Mouse (Mus musculus): Measurements from ENCODE around the gene Zmat5. TPM values are rescaled to one million over a fixed set of nuclear protein-coding genes. Genes with fewer than 3 reads are reported as not detected.
"Not testable (repeated sequence)": the region's sequence is repeated elsewhere in the genome, so short reads cannot be mapped to it uniquely, and the experiment has no call there.

Gene Zmat5
- polyA plus RNA-seq, 1 experiment from 2014 or later = 85.5 TPM

- ATAC-seq (ENCODE audit: low FRiP score) (no peak; the same call in 1 of the 2 replicates), DNase-seq (ENCODE audit: low spot score, missing footprints) (no peak)
- Histone ChIP-seq H3K9me3 (ENCODE audit: control insufficient read depth, low read length) (no peaks in the 10 kb centered on the region), H3K4me2 (peak overlapping the region; percentile 89), H3K36me3 (ENCODE audit: control insufficient read depth, insufficient read depth, low read length) (peaks cover 3% of the 10 kb centered on the region; the same call in 1 of the 2 replicates), H3K27me3 (ENCODE audit: control insufficient read depth, insufficient read depth, low read length) (no peaks in the 10 kb centered on the region), H3K9ac (ENCODE audit: low read length) (peak overlapping the region; percentile 79), H3K4me3 (ENCODE audit: low read depth, low read length) (peak overlapping the region; percentile 70), H3K27ac (ENCODE audit: low read depth, low read length) (no peak overlapping the region), H3K4me1 (ENCODE audit: control insufficient read depth, insufficient read depth, low read length) (peaks cover 9% of the 10 kb centered on the region; the same call in 1 of the 2 replicates)
- WGBS = 6% methylated on average over 12 of the region's 12 CpGs
These were observed 798 bp upstream of the Zmat5 start for GRCm38 (mm10) chr11:4703688-4704071.

DNA sequence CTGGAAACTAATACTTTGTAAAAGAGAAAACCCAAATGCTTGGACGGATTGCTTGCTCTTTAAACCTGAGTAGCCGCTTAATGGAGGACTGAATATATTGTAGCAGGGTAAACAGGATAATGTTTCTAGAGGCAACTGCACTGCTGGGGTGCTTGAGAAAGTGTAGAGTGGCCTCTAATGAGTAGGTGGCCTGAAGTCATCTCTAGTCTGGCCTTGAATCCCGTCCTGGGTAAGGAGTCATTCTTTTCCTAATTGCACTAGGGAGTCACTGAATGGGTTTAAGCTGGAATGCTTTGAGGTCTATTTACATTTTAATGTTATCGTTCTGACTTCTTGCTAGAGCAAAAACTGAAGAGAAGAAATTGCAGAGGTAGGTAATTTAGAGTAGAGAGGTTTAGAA is 700 bp downstream of the Zmat5 start:
- Histone ChIP-seq H3K9ac (ENCODE audit: low read length) (peak overlapping the region; percentile 68), H3K27me3 (ENCODE audit: control insufficient read depth, insufficient read depth, low read length) (no peaks in the 10 kb centered on the region), H3K27ac (ENCODE audit: low read depth, low read length) (no peak overlapping the region), H3K4me3 (ENCODE audit: low read depth, low read length) (peak overlapping the region; percentile 70), H3K36me3 (ENCODE audit: control insufficient read depth, insufficient read depth, low read length) (peaks cover 3% of the 10 kb centered on the region; the same call in 1 of the 2 replicates), H3K4me1 (ENCODE audit: control insufficient read depth, insufficient read depth, low read length) (peaks cover 9% of the 10 kb centered on the region; the same call in 1 of the 2 replicates), H3K4me2 (peak overlapping the region; percentile 89), H3K9me3 (ENCODE audit: control insufficient read depth, low read length) (no peaks in the 10 kb centered on the region)
- DNase-seq (ENCODE audit: low spot score, missing footprints) (peak; percentile 85), ATAC-seq (ENCODE audit: low FRiP score) (no peak)
- 10% methylated on average over 4 of the region's 4 CpGs for WGBS

DNA sequence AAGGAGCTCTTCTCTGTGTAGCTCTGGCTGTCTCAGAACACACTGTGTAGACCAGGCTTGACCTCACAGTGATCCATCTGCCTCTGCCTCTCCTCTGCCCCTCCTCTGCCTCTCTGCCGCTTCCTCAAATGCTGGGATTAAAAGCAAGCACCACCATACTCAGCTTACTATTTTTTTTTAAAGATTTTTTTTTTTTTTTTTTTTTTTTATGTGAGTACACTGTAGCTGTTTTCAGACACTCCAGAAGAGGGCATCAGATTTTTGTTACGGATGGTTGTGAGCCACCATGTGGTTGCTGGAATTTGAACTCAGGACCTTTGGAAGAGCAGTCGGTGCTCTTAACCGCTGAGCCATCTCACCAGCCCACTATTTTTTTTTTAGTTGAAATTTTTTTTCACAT is 5.7 kb downstream of the Zmat5 start:
- H3K36me3 ChIP-seq (ENCODE audit: control insufficient read depth, insufficient read depth, low read length); H3K9me3 ChIP-seq (ENCODE audit: control insufficient read depth, low read length); H3K27ac ChIP-seq (ENCODE audit: low read depth, low read length); H3K9ac ChIP-seq (ENCODE audit: low read length); H3K4me3 ChIP-seq (ENCODE audit: low read depth, low read length); DNase-seq (ENCODE audit: low spot score, missing footprints); ATAC-seq (ENCODE audit: low FRiP score); H3K4me1 ChIP-seq (ENCODE audit: control insufficient read depth, insufficient read depth, low read length); H3K27me3 ChIP-seq (ENCODE audit: control insufficient read depth, insufficient read depth, low read length); H3K4me2 ChIP-seq: not testable (repeated sequence)
- WGBS = 90% methylated on average over 4 of the region's 4 CpGs

DNA sequence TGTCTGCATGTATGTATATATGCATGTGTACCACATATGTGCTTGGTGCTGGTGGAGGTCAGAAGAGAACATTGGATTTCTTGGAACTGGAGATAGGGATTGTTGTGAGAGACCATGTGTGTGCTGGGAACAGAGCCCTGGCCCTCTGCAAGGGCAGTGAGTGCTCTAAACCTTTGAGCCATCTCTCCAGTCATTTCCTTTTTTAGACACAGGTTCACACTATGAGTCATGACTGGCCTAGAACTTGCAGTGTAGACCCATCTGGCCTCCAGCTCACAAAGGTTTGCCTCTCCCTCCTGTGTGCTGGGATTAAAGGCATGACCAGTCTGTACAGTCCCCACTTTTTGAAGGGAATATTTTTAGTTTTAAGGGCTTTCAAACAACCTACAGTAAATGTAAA is 8.3 kb downstream of the Zmat5 start:
- ATAC-seq (ENCODE audit: low FRiP score) (no peak), DNase-seq (ENCODE audit: low spot score, missing footprints) (no peak)
- H3K4me3 ChIP-seq (ENCODE audit: low read depth, low read length) = no peak overlapping the region
- no peaks in the 10 kb centered on the region for H3K27me3 ChIP-seq (ENCODE audit: control insufficient read depth, insufficient read depth, low read length)
- no peaks in the 10 kb centered on the region for H3K4me1 ChIP-seq (ENCODE audit: control insufficient read depth, insufficient read depth, low read length)
- no peaks in the 10 kb centered on the region for H3K9me3 ChIP-seq (ENCODE audit: control insufficient read depth, low read length)
- no peak overlapping the region for H3K9ac ChIP-seq (ENCODE audit: low read length)
- H3K36me3 ChIP-seq (ENCODE audit: control insufficient read depth, insufficient read depth, low read length) = no peaks in the 10 kb centered on the region
- no peak overlapping the region for H3K4me2 ChIP-seq
- H3K27ac ChIP-seq (ENCODE audit: low read depth, low read length) = no peak overlapping the region

GRCm38 (mm10) chr11:4714727-4715126 is 10.2 kb downstream of the Zmat5 start:
- H3K4me3 ChIP-seq (ENCODE audit: low read depth, low read length) = no peak overlapping the region
- no peak overlapping the region for H3K9ac ChIP-seq (ENCODE audit: low read length)

DNA sequence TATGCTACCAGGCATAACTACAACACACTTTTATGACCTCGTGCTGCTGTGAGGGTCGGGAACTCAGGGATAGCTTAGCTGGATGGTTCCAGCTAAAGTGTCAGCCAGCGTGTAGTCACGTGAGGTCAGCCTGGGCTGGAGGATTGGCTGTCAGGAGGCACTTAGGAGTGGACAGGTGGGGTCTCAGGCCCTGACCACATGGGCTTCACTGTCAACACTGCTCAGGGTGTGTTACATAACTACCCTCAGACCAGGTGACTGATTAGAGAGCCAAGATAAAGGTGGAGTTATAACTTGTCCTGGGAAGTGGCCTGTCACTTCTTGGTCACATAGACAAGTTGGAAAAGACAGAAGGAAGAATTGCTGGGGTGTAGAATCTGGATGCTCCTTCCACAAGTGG is 11.1 kb downstream of the Zmat5 start:
- no peak overlapping the region for H3K9ac ChIP-seq (ENCODE audit: low read length)
- WGBS = 93% methylated on average over 4 of the region's 4 CpGs
- H3K4me3 ChIP-seq (ENCODE audit: low read depth, low read length) = no peak overlapping the region
- ATAC-seq (ENCODE audit: low FRiP score) (no peak), DNase-seq (ENCODE audit: low spot score, missing footprints) (no peak)
- H3K27ac ChIP-seq (ENCODE audit: low read depth, low read length) = no peak overlapping the region
- H3K4me1 ChIP-seq (ENCODE audit: control insufficient read depth, insufficient read depth, low read length) = no peaks in the 10 kb centered on the region
- H3K9me3 ChIP-seq (ENCODE audit: control insufficient read depth, low read length) = no peaks in the 10 kb centered on the region
- no peak overlapping the region for H3K4me2 ChIP-seq
- no peaks in the 10 kb centered on the region for H3K36me3 ChIP-seq (ENCODE audit: control insufficient read depth, insufficient read depth, low read length)
- no peaks in the 10 kb centered on the region for H3K27me3 ChIP-seq (ENCODE audit: control insufficient read depth, insufficient read depth, low read length)

More at GRCm38 (mm10) chr11:4714727-4715126, 10.2 kb downstream of the Zmat5 start:
- Histone ChIP-seq H3K4me1 (ENCODE audit: control insufficient read depth, insufficient read depth, low read length) (no peaks in the 10 kb centered on the region), H3K27ac (ENCODE audit: low read depth, low read length) (no peak overlapping the region), H3K36me3 (ENCODE audit: control insufficient read depth, insufficient read depth, low read length) (no peaks in the 10 kb centered on the region), H3K9me3 (ENCODE audit: control insufficient read depth, low read length) (no peaks in the 10 kb centered on the region), H3K27me3 (ENCODE audit: control insufficient read depth, insufficient read depth, low read length) (no peaks in the 10 kb centered on the region), H3K4me2 (no peak overlapping the region)
- no peak for DNase-seq (ENCODE audit: low spot score, missing footprints)
- ATAC-seq (ENCODE audit: low FRiP score) = no peak
- WGBS = 91% methylated on average over 4 of the region's 4 CpGs

DNA sequence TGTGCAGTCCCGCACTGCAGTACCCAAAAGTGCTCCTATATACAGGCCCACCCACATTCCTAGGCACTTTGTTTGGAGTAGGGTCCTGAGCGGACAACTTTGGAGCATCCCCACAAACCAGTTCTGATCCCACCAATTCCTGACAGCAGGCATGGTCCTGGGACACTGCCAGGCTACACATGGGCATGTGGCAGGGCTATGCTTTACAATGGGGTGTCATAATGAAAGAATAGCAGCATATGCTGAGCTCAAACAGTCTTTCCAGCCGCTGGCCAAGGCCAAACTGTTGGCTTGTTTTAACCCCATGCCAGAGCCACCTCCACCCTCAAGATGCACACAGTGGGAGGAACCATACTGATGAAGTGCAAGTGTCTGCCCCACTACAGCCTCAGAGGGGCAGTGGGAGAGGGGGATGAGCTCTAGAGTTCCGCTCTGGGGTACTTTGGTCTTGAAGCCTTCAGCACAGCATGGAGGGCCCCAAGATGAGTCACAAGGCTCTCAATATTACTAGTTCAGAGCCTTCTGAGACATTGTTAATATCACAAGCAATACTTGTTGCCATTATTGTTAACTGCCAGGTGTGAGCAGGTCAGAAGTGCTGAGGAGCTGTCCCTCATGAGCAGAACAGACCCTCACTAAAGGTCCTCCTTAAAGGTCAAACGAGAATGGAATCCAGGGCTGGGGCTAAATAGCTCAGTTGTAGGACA is 12.2 kb downstream of the Zmat5 start:
- H3K27ac ChIP-seq (ENCODE audit: low read depth, low read length) = no peak overlapping the region
- DNase-seq (ENCODE audit: low spot score, missing footprints) (no peak), ATAC-seq (ENCODE audit: low FRiP score) (no peak)
- H3K9me3 ChIP-seq (ENCODE audit: control insufficient read depth, low read length) = no peaks in the 10 kb centered on the region
- no peaks in the 10 kb centered on the region for H3K4me1 ChIP-seq (ENCODE audit: control insufficient read depth, insufficient read depth, low read length)
- no peaks in the 10 kb centered on the region for H3K27me3 ChIP-seq (ENCODE audit: control insufficient read depth, insufficient read depth, low read length)
- no peak overlapping the region for H3K4me2 ChIP-seq
- H3K4me3 ChIP-seq (ENCODE audit: low read depth, low read length) = no peak overlapping the region
- H3K36me3 ChIP-seq (ENCODE audit: control insufficient read depth, insufficient read depth, low read length) = no peaks in the 10 kb centered on the region
- whole genome bisulfite sequencing = 93% methylated on average over 5 of the region's 5 CpGs
- H3K9ac ChIP-seq (ENCODE audit: low read length) = no peak overlapping the region

DNA sequence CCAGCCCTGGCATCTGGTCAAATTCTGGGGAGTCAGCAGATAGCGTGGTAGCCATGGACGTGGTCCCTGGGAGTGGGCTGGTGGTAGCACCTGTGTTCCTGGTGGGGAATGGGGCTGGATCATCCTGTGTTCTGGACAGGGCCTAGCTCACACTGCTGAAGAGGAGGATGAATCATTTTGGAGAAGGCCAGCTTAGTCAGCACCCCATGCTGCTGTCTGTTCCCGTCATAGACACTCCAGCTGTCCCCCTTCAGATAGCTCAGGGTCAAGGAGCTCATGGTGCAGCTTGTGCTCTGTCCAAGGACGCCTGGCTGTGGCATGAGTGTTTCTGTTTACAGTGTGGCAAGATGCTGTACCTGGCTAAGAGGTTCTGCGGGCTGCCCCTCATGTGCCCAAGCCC is 14.1 kb downstream of the Zmat5 start:
- ATAC-seq (ENCODE audit: low FRiP score) = no peak

GRCm38 (mm10) chr11:4719961-4720360 is 15.5 kb downstream of the Zmat5 start:
- Histone ChIP-seq H3K27ac (ENCODE audit: low read depth, low read length) (no peak overlapping the region), H3K9me3 (ENCODE audit: control insufficient read depth, low read length) (no peaks in the 10 kb centered on the region), H3K36me3 (ENCODE audit: control insufficient read depth, insufficient read depth, low read length) (peaks cover 2% of the 10 kb centered on the region; the same call in 1 of the 2 replicates), H3K9ac (ENCODE audit: low read length) (no peak overlapping the region), H3K27me3 (ENCODE audit: control insufficient read depth, insufficient read depth, low read length) (no peaks in the 10 kb centered on the region), H3K4me3 (ENCODE audit: low read depth, low read length) (no peak overlapping the region), H3K4me2 (no peak overlapping the region), H3K4me1 (ENCODE audit: control insufficient read depth, insufficient read depth, low read length) (no peaks in the 10 kb centered on the region)
- ATAC-seq (ENCODE audit: low FRiP score) = no peak
- WGBS = 92% methylated on average over 9 of the region's 9 CpGs
- no peak for DNase-seq (ENCODE audit: low spot score, missing footprints)

More for the DNA sequence above, 14.1 kb downstream of the Zmat5 start:
- Histone ChIP-seq H3K4me1 (ENCODE audit: control insufficient read depth, insufficient read depth, low read length) (no peaks in the 10 kb centered on the region), H3K27ac (ENCODE audit: low read depth, low read length) (no peak overlapping the region), H3K4me2 (no peak overlapping the region), H3K27me3 (ENCODE audit: control insufficient read depth, insufficient read depth, low read length) (no peaks in the 10 kb centered on the region), H3K9ac (ENCODE audit: low read length) (no peak overlapping the region), H3K4me3 (ENCODE audit: low read depth, low read length) (no peak overlapping the region), H3K9me3 (ENCODE audit: control insufficient read depth, low read length) (no peaks in the 10 kb centered on the region), H3K36me3 (ENCODE audit: control insufficient read depth, insufficient read depth, low read length) (no peaks in the 10 kb centered on the region)
- DNase-seq (ENCODE audit: low spot score, missing footprints) = no peak
- WGBS = 84% methylated on average over 5 of the region's 5 CpGs
